Mouse (Mus musculus) spleen, postnatal 4 days (tissue): ENCODE data around the gene Lsamp.

Source experiments
- DNase-seq, 2 experiments: peaks; one replicate each; pipeline ENCODE4 v3.0.0; 2022; ENCODE audit warnings: low spot score in 2 of 2

Lsamp gene

DNA sequence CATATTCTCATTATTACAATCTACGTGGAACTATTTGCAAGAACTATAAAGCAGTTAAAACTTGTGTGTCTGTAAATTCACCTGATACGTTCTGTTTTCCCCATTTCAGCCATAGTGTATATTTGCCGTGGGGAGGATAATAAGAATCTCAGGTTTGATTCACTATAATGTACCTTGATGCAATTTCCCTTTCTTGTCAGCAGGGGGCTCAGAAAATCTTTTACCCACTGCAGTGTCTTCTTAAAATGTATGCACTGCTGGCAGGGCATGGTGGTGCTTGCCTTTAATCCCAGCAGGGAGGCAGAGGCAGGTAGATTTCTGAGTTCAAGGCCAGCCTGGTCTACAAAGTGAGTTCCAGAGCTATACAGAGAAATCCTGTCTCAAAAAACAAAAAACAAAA lies 287.7 kb downstream of the Lsamp start:
- DNase-seq = no peak

GRCm38 (mm10) chr16:40290132-40290531 lies 306.0 kb downstream of the Lsamp start:
- no peak for DNase-seq

- no peak for DNase-seq
These were observed 310.2 kb downstream of the Lsamp start for GRCm38 (mm10) chr16:40294296-40294882.

DNA sequence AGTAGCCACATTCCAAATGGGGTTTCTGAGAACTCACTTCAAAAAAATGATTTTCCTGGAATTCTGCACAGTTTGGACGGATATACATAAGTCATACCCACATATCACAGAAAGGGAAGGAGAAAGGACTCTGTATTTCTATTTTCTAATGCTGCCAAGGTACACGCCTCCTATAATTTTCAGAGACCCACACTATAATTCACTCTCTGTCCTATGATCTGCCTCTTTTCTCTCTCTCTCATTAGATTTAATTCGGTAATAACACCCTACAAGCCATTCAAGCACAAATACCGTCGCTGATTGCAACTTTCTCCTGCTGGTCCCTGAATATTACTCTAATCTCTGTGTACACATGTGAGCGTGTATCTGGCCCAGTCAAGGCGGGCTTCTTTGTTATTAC lies 311.1 kb downstream of the Lsamp start:
- no peak for DNase-seq

- no peak for DNase-seq
These were observed 323.5 kb downstream of the Lsamp start for GRCm38 (mm10) chr16:40307666-40308065.

DNA sequence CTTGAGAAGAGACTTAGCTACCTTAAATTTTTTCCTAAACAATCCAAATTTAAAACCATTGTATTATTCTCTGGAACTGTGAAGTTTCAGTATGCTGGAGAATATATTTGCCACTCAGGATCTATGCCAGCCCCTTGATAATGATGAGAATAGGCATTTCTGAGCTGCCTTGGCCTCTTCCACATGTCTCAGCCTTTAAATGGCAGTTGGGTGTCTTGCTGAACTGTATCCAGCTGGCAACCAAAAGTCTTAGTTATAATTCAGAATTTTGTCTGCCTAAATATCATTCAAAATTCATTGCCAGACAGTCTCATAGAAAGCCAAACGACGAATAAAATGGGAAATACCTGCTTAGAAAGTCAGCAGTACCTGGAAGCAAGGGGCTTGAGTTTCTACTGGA lies 332.0 kb downstream of the Lsamp start:
- DNase-seq = no peak

DNA sequence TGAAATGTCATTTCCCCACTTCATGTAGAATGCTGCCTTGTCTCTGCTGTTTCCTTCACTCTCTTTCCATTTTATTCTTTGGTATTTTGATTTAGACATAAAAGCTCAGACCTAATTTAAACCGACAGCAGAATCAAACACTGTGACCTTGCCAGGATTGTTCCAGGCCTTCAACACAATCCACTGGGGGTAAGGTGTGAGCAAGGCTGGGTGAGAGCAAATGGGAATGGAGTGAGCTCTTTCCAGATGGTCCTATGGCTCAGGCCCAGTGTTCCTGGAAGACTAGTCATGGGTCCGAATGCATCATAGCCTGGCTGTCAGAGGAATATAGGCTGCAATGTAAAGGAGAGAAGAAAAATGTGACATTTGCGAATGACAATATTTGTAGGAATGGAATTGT lies 340.6 kb downstream of the Lsamp start:
- no peak for DNase-seq

- DNase-seq = no peak
These were observed 344.2 kb downstream of the Lsamp start for GRCm38 (mm10) chr16:40328249-40328820.

- DNase-seq = no peak
These were observed 385.5 kb downstream of the Lsamp start for GRCm38 (mm10) chr16:40369677-40370076.

- no peak for DNase-seq
These were observed 387.1 kb downstream of the Lsamp start for GRCm38 (mm10) chr16:40371291-40371690.

- DNase-seq = no peak
These were observed 391.2 kb downstream of the Lsamp start for GRCm38 (mm10) chr16:40375314-40375713.

GRCm38 (mm10) chr16:40377129-40377799 lies 393.1 kb downstream of the Lsamp start:
- no peak for DNase-seq

DNA sequence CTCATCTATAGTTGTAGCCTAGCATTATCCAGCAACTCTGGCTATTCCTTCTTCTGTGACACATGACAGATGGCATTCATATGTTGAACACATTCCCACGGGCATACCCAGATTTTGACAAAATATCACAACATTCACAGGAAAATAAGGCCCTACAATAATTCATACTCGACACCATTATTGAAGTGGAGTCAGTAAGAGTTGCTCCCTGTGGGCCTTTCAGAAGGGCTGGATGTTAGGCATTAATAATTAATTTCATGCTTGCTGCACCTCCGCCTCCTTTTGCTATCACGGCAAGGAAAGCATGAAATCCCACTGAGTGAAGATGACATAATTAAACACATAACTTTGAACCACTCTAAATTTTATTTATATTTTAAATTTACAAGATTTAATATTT lies 407.9 kb downstream of the Lsamp start:
- no peak for DNase-seq

DNA sequence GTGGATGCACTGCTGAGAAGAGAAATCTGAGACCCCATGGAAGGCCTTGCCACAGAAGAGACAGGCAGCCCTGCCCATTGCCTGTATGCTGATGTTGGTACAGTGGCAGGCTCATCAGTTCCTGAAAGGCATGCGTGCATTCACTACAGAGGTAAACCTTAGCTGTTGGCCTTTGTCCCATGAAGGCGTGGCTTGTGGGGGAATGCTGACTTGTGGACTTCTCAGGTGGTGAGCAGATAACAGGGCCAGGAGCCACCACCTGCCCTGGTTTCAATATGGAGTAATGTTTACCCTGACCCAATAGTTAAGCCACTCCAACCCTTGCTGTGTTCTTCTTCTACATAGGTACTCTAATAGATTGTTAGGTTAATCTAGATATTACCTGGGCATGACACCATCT lies 415.4 kb downstream of the Lsamp start:
- no peak for DNase-seq

- DNase-seq = no peak
These were observed 450.1 kb downstream of the Lsamp start for GRCm38 (mm10) chr16:40434280-40434679.

DNA sequence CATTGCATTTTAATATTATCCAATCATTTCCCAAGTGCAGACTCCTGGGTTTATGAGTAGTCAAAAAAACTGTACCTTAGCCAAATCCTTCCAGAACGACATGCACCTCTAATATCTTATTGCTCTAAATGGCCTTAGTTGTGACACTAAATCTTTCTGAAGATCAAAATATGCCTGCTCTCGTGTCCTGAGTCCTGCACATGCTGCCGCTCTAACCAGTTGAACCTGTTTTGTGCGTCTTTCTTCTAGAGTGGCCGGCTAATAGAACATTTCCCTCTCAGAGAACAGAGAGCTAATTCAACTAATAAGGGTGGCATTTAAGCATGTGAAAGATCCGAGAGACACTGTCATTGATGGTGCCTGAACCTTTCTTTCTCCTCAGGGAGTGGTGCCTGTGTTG lies 452.3 kb downstream of the Lsamp start:
- no peak for DNase-seq

- DNase-seq = no peak
These were observed 453.7 kb downstream of the Lsamp start for GRCm38 (mm10) chr16:40437879-40438278.

- DNase-seq = no peak
These were observed 454.7 kb downstream of the Lsamp start for GRCm38 (mm10) chr16:40438876-40439275.

DNA sequence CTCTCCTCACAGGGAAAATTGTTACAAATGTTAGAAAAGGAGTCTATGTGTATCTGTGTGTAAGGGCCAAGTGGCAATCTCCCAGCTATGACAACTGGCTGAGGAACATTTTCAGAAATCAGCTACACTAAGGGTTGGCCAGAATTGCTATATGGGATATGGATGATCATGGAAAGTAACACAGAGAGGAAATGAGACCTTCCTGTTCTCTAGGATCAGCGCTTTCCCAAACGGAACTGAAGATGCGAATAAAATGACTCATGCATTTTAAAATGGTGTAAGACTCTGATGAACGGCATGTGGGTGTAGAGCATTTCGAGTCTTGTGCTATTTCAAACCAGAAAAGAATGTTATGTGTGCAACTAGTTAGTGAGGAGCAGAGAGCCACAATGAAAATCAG lies 462.4 kb downstream of the Lsamp start:
- DNase-seq = no peak

DNA sequence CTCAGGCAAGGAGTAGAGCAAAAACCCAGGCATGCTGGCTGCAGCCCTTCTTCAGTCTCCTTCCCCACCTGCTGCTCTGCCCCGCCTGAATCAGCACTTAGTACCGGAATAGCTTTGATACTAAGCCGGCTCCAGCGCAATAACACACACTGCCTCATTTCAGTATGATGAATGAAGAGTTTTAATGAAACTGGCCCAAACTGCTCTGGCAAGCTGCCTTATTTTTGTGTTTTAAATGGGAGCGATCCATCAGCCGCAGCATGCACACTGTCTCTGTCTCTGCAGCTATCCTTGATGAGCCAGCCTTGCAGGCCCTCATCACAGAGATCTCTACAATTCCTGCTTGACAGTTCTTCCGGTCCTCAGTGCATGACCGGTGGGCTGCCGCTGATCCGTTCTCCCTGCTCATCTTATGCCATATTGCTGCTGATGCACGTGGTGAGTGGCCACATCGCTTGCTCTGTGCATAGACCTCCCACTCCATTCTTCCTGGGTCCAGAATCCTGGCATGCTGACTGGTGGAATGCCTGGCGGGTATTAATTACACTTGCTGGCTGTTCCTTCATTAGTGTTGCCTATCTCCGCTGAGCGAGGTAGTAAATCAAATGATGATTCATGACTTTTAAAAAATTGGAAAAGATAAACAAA lies 479.4 kb downstream of the Lsamp start:
- no peak for DNase-seq

DNA sequence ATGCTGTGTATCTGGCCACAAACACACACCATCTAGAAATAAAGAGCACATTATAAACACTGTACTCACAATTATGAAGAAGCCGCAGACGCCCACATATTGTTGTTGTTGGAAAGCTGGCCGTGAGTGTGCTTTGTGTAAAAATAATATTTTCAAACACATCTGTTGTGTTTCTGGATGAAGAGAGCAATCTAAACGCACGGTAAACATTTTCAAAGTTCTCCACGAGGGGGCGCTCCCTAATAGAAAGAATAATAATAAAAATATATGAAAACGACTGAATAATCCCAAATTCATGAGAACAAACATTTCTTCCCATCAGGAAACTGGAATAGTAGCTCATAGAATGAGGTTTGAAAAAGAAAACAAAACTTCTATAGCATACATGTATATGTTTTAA lies 482.4 kb downstream of the Lsamp start:
- no peak for DNase-seq

- DNase-seq = no peak
These were observed 486.8 kb downstream of the Lsamp start for GRCm38 (mm10) chr16:40470946-40471345.

DNA sequence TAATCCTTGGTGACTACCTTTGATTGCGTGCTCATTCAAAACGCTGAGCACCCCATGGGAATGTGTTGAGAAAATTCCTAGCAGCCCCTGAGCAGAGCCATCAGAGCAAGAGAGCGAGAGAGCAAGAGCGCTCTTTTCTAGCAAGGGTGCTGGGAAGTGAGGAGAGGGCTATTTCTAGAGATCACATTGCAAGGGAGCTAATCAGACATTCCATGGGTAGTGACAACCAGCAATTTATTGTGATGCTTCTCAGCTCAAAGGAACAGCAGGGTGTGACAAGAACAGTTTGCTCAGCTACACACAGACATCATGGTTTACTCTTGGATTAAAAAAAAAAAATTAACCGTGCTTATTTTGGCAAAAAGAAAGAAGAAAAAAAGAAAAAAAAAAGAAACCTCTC lies 487.8 kb downstream of the Lsamp start:
- DNase-seq = no peak
